Mouse (Mus musculus): ENCODE measurements around the gene Fbrsl1.
A peak's percentile ranks its signal among the peaks of the same experiment; 100 is the strongest.

Fbrsl1 gene

DNA sequence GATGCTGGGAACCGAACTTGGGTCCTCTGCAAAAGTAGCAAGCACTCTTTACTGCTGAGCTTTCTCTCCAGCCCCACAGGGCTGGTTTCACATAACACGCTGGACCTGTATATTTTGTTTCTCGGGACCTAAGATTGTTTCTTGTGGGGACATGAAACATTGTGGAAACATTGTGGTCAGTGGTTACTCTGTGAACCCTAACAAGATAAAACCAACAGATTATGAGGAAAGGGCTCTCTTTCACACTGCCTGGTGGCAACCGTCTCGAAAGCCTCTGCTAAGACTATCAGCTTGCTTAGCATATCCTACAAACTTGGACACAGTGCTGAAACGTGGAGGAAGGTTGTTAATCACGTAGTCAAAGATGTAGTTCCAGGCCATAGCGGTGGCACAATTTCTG lies 101.3 kb downstream of the Fbrsl1 start:
- no peak for DNase-seq

DNA sequence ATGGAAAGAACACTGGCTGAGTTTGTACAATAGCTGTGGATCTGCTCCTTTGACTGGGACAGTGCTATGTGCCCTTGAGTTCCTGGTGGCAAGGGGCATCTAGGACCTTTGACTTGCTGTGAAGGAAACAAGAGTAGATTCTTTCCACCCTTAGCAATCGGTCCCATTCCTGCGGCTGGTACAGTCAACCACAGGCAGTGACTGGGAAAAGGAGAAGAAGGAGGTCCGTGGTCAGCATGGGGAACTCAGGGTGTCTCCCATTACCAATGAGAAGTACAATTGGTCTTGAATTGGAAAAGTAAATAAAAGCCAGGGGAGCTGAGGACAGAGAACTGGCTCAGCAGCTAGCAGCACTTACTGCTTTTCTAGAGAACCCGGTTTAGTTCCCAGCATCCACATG lies 102.8 kb downstream of the Fbrsl1 start:
- DNase-seq, result no peak

GRCm38 (mm10) chr5:110344524-110344923 lies 103.8 kb downstream of the Fbrsl1 start, which contains the start of gene Lrcol1:
Gene Lrcol1 (plus strand): TSS chr5:110344730.
- DNase-seq, result no peak

GRCm38 (mm10) chr5:110342648-110343284 lies 105.5 kb downstream of the Fbrsl1 start, which contains the start of gene P2rx2:
Gene P2rx2 (minus strand): TSS chr5:110343212.
- DNase-seq, result peak; percentile 21

GRCm38 (mm10) chr5:110338792-110339191 lies 109.5 kb downstream of the Fbrsl1 start:
- DNase-seq, result no peak

- no peak for DNase-seq
Observed at GRCm38 (mm10) chr5:110330508-110330907, 117.8 kb downstream of the Fbrsl1 start.

GRCm38 (mm10) chr5:110313127-110313526 lies 135.2 kb downstream of the Fbrsl1 start:
- no peak for DNase-seq
